Mouse (Mus musculus): ENCODE data around the gene Pxylp1. TPM values are rescaled to one million over a fixed set of nuclear protein-coding genes. Genes with fewer than 3 reads are reported as not detected.

Pxylp1 gene
- polyA plus RNA-seq, 1 experiment from 2014 or later: 27.9 TPM

DNA sequence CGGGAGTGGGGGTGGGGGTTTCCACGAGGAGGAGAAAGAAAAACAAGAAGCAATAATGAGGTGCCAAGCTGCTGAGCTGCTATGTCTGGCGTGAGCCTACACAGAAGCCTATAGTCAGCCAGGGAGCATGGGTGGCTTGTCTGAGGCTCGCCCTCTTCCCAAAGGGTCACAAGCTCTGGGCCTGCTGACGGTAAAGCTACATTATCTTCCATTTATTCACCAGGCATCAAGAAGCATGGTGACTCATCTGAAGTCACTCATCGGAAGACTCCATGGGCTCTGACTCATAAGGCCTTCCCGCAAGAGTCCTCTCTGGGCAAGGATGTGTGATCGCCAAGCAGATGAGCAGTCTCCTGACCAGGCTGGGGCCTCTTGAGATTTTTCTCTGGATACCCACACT, 110.4 kb downstream of the Pxylp1 start:
- H3K27me3 ChIP-seq: no peaks in the 10 kb centered on the region
- H3K36me3 ChIP-seq: no peaks in the 10 kb centered on the region
- H3K4me3 ChIP-seq: no peak overlapping the region
- no peak overlapping the region for H3K27ac ChIP-seq
- 77% methylated on average over 8 of the region's 8 CpGs for WGBS
- ATAC-seq (ENCODE audit: insufficient number of reproducible peaks, low FRiP score, low TSS enrichment, low read depth): no peak
- no peak overlapping the region for H3K9ac ChIP-seq
- no peaks in the 10 kb centered on the region for H3K4me1 ChIP-seq
- no peaks in the 10 kb centered on the region for H3K9me3 ChIP-seq
- no peak overlapping the region for H3K4me2 ChIP-seq

Other genes with a start within 250 kb of the Pxylp1 start
- gene Zbtb38, start 139.8 kb downstream of the Pxylp1 start, polyA plus RNA-seq (2015; fragmentation: Nextera tagmentation; extraction: Ambion mirVana): 16.8 and 17.2 TPM in 2 replicates
- gene Spsb4, start 126.2 kb upstream of the Pxylp1 start, polyA plus RNA-seq (2015; fragmentation: Nextera tagmentation; extraction: Ambion mirVana): 23.5 and 27.9 TPM in 2 replicates
- 66.3 and 76.2 TPM in 2 replicates for gene Slc25a36, start 218.5 kb upstream of the Pxylp1 start, polyA plus RNA-seq (2015; fragmentation: Nextera tagmentation; extraction: Ambion mirVana)

All from limb, embryonic 15.5 days (tissue).